8 mouse cellular contexts compared by ENCODE assay signal in the genomic region with DNA sequence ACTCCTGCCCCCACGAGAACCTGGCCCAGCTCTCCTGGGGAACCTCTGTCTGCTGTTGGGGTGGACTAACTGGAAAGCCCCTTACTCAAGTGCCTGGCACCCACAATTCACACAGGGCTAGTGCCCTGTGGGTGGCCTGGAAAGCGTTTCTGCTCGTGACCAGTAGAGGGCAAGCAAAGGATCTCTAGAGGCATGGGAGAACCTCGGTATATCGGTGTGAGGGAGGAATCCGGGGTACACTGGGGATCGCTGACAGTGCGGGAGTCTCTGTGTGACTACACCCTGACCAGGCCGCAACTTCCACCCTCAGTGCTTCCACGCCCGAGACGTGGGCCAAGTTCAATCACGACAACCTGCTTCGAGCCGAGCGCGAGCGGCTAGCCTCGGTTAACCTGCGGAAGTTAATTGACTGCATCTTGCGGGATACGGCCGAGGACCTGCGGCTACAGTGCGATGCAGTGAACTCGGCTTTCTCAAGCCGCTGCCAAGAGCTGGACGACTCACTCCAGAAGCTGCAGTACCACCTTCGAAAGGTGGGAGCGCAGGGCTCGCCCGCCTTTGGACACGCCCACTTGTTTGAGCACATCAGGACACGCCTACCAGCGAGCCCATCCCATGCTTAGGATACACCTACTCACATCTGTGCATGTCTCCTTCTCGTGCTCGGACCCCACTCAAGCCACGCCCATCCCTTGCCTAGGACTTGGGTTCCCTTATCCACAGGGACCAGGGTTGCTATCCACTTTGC. TPM values are rescaled to one million over a fixed set of nuclear protein-coding genes. Genes with fewer than 3 reads are reported as not detected.
A peak's percentile ranks its signal among the peaks of the same experiment; 100 is the strongest.
DNase-seq lines count a peak whose midpoint lies in the region; ATAC-seq lines count a peak whose summit lies in the region.

No protein-coding gene starts in this region.

- peak overlapping the region; percentile 32; the same call in 1 of the 2 replicates for H3K9ac ChIP-seq in forebrain, embryonic 14.5 days (ENCODE audit: low read length)
- 0 out of 2 replicates have a peak overlapping the region, but pooled peaks have one; percentile 29 for H3K9ac ChIP-seq in hindbrain, embryonic 14.5 days

- no peaks in the 10 kb centered on the region for H3K9me3 ChIP-seq in forebrain, embryonic 14.5 days (replicated peaks; ENCODE audit: control insufficient read depth, low read length)
- H3K9me3 ChIP-seq in hindbrain, embryonic 14.5 days (ENCODE audit: control insufficient read depth, low read length): no peaks in the 10 kb centered on the region

- H3K4me2 ChIP-seq in forebrain, embryonic 14.5 days (ENCODE audit: low read length): peak overlapping the region; percentile 53
- peak overlapping the region; percentile 63 for H3K4me2 ChIP-seq in hindbrain, embryonic 14.5 days (replicated peaks)

- no peak overlapping the region for H3K27ac ChIP-seq in forebrain, embryonic 14.5 days (ENCODE audit: low read depth, low read length)
- H3K27ac ChIP-seq in hindbrain, embryonic 14.5 days: no peak overlapping the region

- peak; percentile 76 for DNase-seq in Muller cell, postnatal 12 days (ENCODE audit: inconsistent ontology term)
- DNase-seq in c-Kit-positive CD71-positive TER-119-positive erythroid progenitor cells, embryonic 14.5 days (ENCODE audit: low spot score): peak; percentile 56
- peak; percentile 75 for DNase-seq in forebrain, embryonic 14.5 days (ENCODE audit: low spot score)
- DNase-seq in hindbrain, embryonic 14.5 days (ENCODE audit: low spot score): peak; percentile 61
- peak; percentile 40 for DNase-seq in left cerebral cortex, adult 11 months (ENCODE audit: low spot score)
- DNase-seq in lung, postnatal 36 days: peak; percentile 84
- DNase-seq in retina, postnatal 7 days (ENCODE audit: low read depth, low spot score): peak; percentile 61
- peak; percentile 53 for DNase-seq in urinary bladder, postnatal 25 days (ENCODE audit: low spot score)

- peak; percentile 28 for ATAC-seq in forebrain, embryonic 14.5 days
- ATAC-seq in hindbrain, embryonic 14.5 days (ENCODE audit: low FRiP score): no peak; the same call in 1 of the 2 replicates

- WGBS in forebrain, embryonic 14.5 days: 1% methylated on average over 38 of the region's 38 CpGs
- WGBS in hindbrain, embryonic 14.5 days: 3% methylated on average over 38 of the region's 38 CpGs

- H3K36me3 ChIP-seq in forebrain, embryonic 14.5 days (ENCODE audit: control insufficient read depth, insufficient read depth, low read length): no peaks in the 10 kb centered on the region
- no peaks in the 10 kb centered on the region for H3K36me3 ChIP-seq in hindbrain, embryonic 14.5 days (replicated peaks; ENCODE audit: control insufficient read depth, insufficient read depth)

- peak overlapping the region; percentile 29 for H3K4me3 ChIP-seq in forebrain, embryonic 14.5 days (ENCODE audit: low read depth, low read length)
- H3K4me3 ChIP-seq in hindbrain, embryonic 14.5 days (replicated peaks; ENCODE audit: low read length): peak overlapping the region; percentile 26

- H3K4me1 ChIP-seq in forebrain, embryonic 14.5 days (ENCODE audit: control insufficient read depth, insufficient read depth, low read length): peaks cover 4% of the 10 kb centered on the region; the same call in 1 of the 2 replicates
- no peaks in the 10 kb centered on the region for H3K4me1 ChIP-seq in hindbrain, embryonic 14.5 days (replicated peaks; ENCODE audit: control insufficient read depth, insufficient read depth, low read length)

- peaks cover 24% of the 10 kb centered on the region; the same call in 1 of the 2 replicates for H3K27me3 ChIP-seq in forebrain, embryonic 14.5 days (replicated peaks; ENCODE audit: control insufficient read depth, insufficient read depth, low read length)
- peaks cover 23% of the 10 kb centered on the region for H3K27me3 ChIP-seq in hindbrain, embryonic 14.5 days (ENCODE audit: control insufficient read depth, insufficient read depth, low read length)

RNA-seq across cellular contexts. Expression of a gene that starts 20.1 kb away (rescaled TPM):
- polyA plus RNA-seq in forebrain, embryonic 14.5 days (2014; fragmentation: Nextera tagmentation; extraction: Ambion mirVana): 1.2 and 1.4 TPM in 2 replicates
- 1.2 and 2.4 TPM in 2 replicates for polyA plus RNA-seq in hindbrain, embryonic 14.5 days (2014; fragmentation: Nextera tagmentation; extraction: Ambion mirVana)

RNA-seq across cellular contexts. Expression of a gene that starts 22.6 kb away (rescaled TPM):
- polyA plus RNA-seq in forebrain, embryonic 14.5 days (2014; fragmentation: Nextera tagmentation; extraction: Ambion mirVana): 0.13 and 0.20 TPM in 2 replicates
- 0.47 and 0.76 TPM in 2 replicates for polyA plus RNA-seq in hindbrain, embryonic 14.5 days (2014; fragmentation: Nextera tagmentation; extraction: Ambion mirVana)

RNA-seq across cellular contexts. Expression of a gene that starts 40.9 kb away (rescaled TPM):
- polyA plus RNA-seq in forebrain, embryonic 14.5 days (2014; fragmentation: Nextera tagmentation; extraction: Ambion mirVana): 5.5 and 11.0 TPM in 2 replicates
- 10.6 and 14.1 TPM in 2 replicates for polyA plus RNA-seq in hindbrain, embryonic 14.5 days (2014; fragmentation: Nextera tagmentation; extraction: Ambion mirVana)
